Mouse (Mus musculus) lung, embryonic 14.5 days (tissue): ENCODE data around the gene Gm20696. TPM values are rescaled to one million over a fixed set of nuclear protein-coding genes. Genes with fewer than 3 reads are reported as not detected.
A peak's percentile ranks its signal among the peaks of the same experiment; 100 is the strongest.

ENCODE experiments used
- ATAC-seq: fragments of 200-750 bp; cut with Nextera tagmentation; 2 replicates; pipeline ENCODE4 v1.8.0; 2017; ENCODE audit warnings: mild to moderate bottlenecking, moderate TSS enrichment, moderate library complexity; ENCODE audit not compliant: insufficient read depth
- DNase-seq: peaks from one replicate; pipeline ENCODE4 v3.0.0-alpha.2; 2015
- H3K27ac ChIP-seq: fragments of 300-500 bp; sonication (generic); 2 replicates; pipeline ENCODE4 v1.5.1; 2014; ENCODE audit warnings: low read depth, mild to moderate bottlenecking, moderate library complexity
- H3K27me3 ChIP-seq: fragments of 300-500 bp; sonication (generic); 2 replicates; pipeline ENCODE4 v1.6.1; 2014; ENCODE audit warnings: low read length, control low read depth; ENCODE audit not compliant: insufficient read depth
- H3K36me3 ChIP-seq: fragments of 300-500 bp; sonication (generic); 2 replicates; pipeline ENCODE4 v1.6.1; 2014; ENCODE audit warnings: control low read depth; ENCODE audit not compliant: insufficient read depth
- H3K4me1 ChIP-seq: fragments of 300-500 bp; sonication (generic); 2 replicates; pipeline ENCODE4 v1.6.1; 2014; ENCODE audit warnings: antibody characterized with exemption, control low read depth; ENCODE audit not compliant: insufficient read depth
- H3K4me2 ChIP-seq: fragments of 300-500 bp; sonication (generic); 2 replicates; pipeline ENCODE4 v1.6.1; 2014; ENCODE audit warnings: mild to moderate bottlenecking
- H3K4me3 ChIP-seq: fragments of 300-500 bp; sonication (generic); 2 replicates; pipeline ENCODE4 v1.5.1; 2014; ENCODE audit warnings: low read depth, low read length
- H3K9ac ChIP-seq: fragments of 300-500 bp; sonication (generic); 2 replicates; pipeline ENCODE4 v1.6.1; 2014
- H3K9me3 ChIP-seq: fragments of 300-500 bp; sonication (generic); 2 replicates; pipeline ENCODE4 v1.6.1; 2016; ENCODE audit warnings: low read depth, low read length, control low read depth
- CTCF ChIP-seq: IDR thresholded peaks from 2 replicates; pipeline ENCODE4 v1.5.1; 2016; ENCODE audit warnings: antibody characterized with exemption, low read depth
- WGBS: fragments of 180-500 bp; shearing (Covaris S2); extraction: QIAGEN DNeasy Blood & Tissue Kit; methylation state at CpG from one replicate; pipeline ENCODE4 v1.1.7; 2014; 5-methylcytosine and 5-hydroxymethylcytosine counted together
- polyA plus RNA-seq: library from polyadenylated mRNA; unstranded; fragments of >200 nt; fragmentation: Nextera tagmentation; extraction: Ambion mirVana; gene quantifications from 2 replicates; pipeline ENCODE4 v1.2.1, GENCODE M21; 2014

Gene Gm20696
- polyA plus RNA-seq, 1 experiment from 2014 or later = 7.3 TPM

- Histone ChIP-seq H3K4me3 (no peak overlapping the region), H3K9me3 (no peaks in the 10 kb centered on the region), H3K9ac (no peak overlapping the region), H3K27ac (no peak overlapping the region), H3K4me2 (no peak overlapping the region), H3K27me3 (no peaks in the 10 kb centered on the region), H3K36me3 (no peaks in the 10 kb centered on the region), H3K4me1 (no peaks in the 10 kb centered on the region)
- DNase-seq (peak; percentile 58), ATAC-seq (no peak; the same call in 1 of the 2 replicates)
- 67% methylated on average over 2 of the region's 2 CpGs for WGBS
- peak; percentile 44 for TF ChIP-seq CTCF
Measured at GRCm38 (mm10) chr6:99652341-99652740, 14.3 kb downstream of the Gm20696 start.

- no peaks in the 10 kb centered on the region for H3K9me3 ChIP-seq
- 45% methylated on average over 2 of the region's 2 CpGs for WGBS
- H3K9ac ChIP-seq = no peak overlapping the region
- H3K36me3 ChIP-seq = no peaks in the 10 kb centered on the region
- no peak overlapping the region for H3K4me3 ChIP-seq
- H3K4me2 ChIP-seq = no peak overlapping the region
- ATAC-seq = no peak
- no peak for DNase-seq
- H3K27ac ChIP-seq = no peak overlapping the region
- TF ChIP-seq CTCF = no peak
- H3K27me3 ChIP-seq = no peaks in the 10 kb centered on the region
- peaks cover 11% of the 10 kb centered on the region for H3K4me1 ChIP-seq
Measured at GRCm38 (mm10) chr6:99649307-99649706, 17.3 kb downstream of the Gm20696 start.

GRCm38 (mm10) chr6:99646344-99646743 is 20.3 kb downstream of the Gm20696 start:
- Histone ChIP-seq H3K9ac (0 out of 2 replicates have a peak overlapping the region, but pooled peaks have one; percentile 4), H3K4me3 (no peak overlapping the region), H3K36me3 (no peaks in the 10 kb centered on the region), H3K27ac (peak overlapping the region; percentile 26; the same call in 1 of the 2 replicates), H3K27me3 (no peaks in the 10 kb centered on the region), H3K4me1 (peaks cover 15% of the 10 kb centered on the region), H3K4me2 (peak overlapping the region; percentile 43), H3K9me3 (no peaks in the 10 kb centered on the region)
- WGBS = 16% methylated on average over 10 of the region's 10 CpGs
- no peak for TF ChIP-seq CTCF
- ATAC-seq = peak; percentile 74; the same call in 1 of the 2 replicates
- peak; percentile 70 for DNase-seq

GRCm38 (mm10) chr6:99644876-99645275 is 21.7 kb downstream of the Gm20696 start:
- ATAC-seq (no peak), DNase-seq (no peak)
- Histone ChIP-seq H3K4me3 (no peak overlapping the region), H3K9ac (no peak overlapping the region), H3K36me3 (no peaks in the 10 kb centered on the region), H3K27ac (peak overlapping the region; percentile 82; the same call in 1 of the 2 replicates), H3K4me1 (peaks cover 15% of the 10 kb centered on the region), H3K4me2 (no peak overlapping the region), H3K27me3 (no peaks in the 10 kb centered on the region), H3K9me3 (no peaks in the 10 kb centered on the region)
- 69% methylated on average over 5 of the region's 5 CpGs for WGBS
- TF ChIP-seq CTCF = peak; percentile 22

GRCm38 (mm10) chr6:99644386-99644785 is 22.2 kb downstream of the Gm20696 start:
- no peak for DNase-seq
- peak overlapping the region; percentile 82 for H3K27ac ChIP-seq

GRCm38 (mm10) chr6:99643439-99644199 is 23.0 kb downstream of the Gm20696 start:
- H3K9me3 ChIP-seq = no peaks in the 10 kb centered on the region
- no peaks in the 10 kb centered on the region for H3K27me3 ChIP-seq
- TF ChIP-seq CTCF = no peak
- WGBS = 20% methylated on average over 10 of the region's 10 CpGs
- ATAC-seq (peak; percentile 74), DNase-seq (peak; percentile 94)
- no peak overlapping the region for H3K9ac ChIP-seq
- 0 out of 2 replicates have a peak, but pooled peaks cover 5% of the 10 kb centered on the region for H3K36me3 ChIP-seq
- H3K4me1 ChIP-seq = peaks cover 15% of the 10 kb centered on the region
- H3K4me2 ChIP-seq = peak overlapping the region; percentile 25; the same call in 1 of the 2 replicates
- peak overlapping the region; percentile 82 for H3K27ac ChIP-seq
- no peak overlapping the region for H3K4me3 ChIP-seq

More at GRCm38 (mm10) chr6:99644386-99644785, 22.2 kb downstream of the Gm20696 start:
- Histone ChIP-seq H3K27me3 (no peaks in the 10 kb centered on the region), H3K4me2 (peak overlapping the region; percentile 25; the same call in 1 of the 2 replicates), H3K9ac (no peak overlapping the region), H3K9me3 (no peaks in the 10 kb centered on the region), H3K4me3 (no peak overlapping the region), H3K4me1 (peaks cover 15% of the 10 kb centered on the region), H3K36me3 (no peaks in the 10 kb centered on the region)
- WGBS = 51% methylated on average over 5 of the region's 5 CpGs
- 0 out of 2 replicates have a peak, but pooled peaks have one; percentile 5 for ATAC-seq
- no peak for TF ChIP-seq CTCF

- DNase-seq (no peak), ATAC-seq (no peak)
- Histone ChIP-seq H3K4me1 (no peaks in the 10 kb centered on the region), H3K27me3 (no peaks in the 10 kb centered on the region), H3K36me3 (peaks cover 9% of the 10 kb centered on the region; the same call in 1 of the 2 replicates), H3K4me3 (no peak overlapping the region), H3K9ac (no peak overlapping the region), H3K27ac (no peak overlapping the region), H3K4me2 (no peak overlapping the region), H3K9me3 (no peaks in the 10 kb centered on the region)
- WGBS = 62% methylated on average over 4 of the region's 4 CpGs
- no peak for TF ChIP-seq CTCF
Measured at GRCm38 (mm10) chr6:99637456-99637855, 29.1 kb downstream of the Gm20696 start.
